Mouse (Mus musculus) heart, adult 11 months (tissue): Measurements from ENCODE around the gene Olfr138.

ENCODE experiments used
- DNase-seq: peaks from one replicate; pipeline ENCODE4 v3.0.0; 2022

Olfr138 gene

DNA sequence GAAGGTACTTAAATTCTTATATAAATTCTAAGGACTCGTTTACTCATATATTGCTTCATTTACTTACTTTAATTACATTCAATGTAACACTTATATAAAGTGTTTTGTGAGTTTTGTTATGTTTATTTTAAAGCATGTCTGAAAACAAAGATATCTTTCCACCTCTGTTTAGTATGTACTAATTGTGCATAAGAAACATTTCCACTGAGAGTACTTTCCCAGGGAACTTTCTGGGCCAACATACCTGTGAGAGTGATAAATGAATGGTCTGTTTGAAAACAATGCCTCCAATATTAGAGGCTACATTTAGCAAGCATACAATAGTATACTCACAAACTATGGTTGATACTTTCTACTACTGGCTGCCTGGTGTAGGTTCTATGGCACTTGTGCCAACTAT, at the start of gene Olfr138:
Gene Olfr138 (plus strand): TSS at position 301 of the 400 bp plus-strand sequence.
- no peak for DNase-seq

DNA sequence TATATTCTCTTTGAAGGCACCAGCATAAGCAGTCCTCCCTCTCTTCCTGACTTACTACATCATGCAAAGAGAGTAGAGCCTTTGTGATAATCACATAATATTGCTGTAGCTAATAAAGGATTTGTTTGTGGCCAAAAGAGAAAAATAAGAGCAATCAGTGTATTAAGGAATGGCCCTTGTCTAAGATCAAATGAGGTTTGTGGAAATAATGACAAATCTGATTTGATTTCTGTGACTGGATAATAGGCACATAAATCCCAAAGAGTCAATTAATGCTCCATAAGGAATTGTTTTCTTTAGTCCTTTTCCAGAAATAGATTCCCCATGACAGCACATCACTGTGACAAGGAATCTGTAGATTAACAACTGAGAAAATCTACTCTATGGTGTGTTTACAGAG, 46.6 kb downstream of the Olfr138 start, which contains the start of gene Olfr137:
Gene Olfr137 (minus strand): TSS at position 101 of the 400 bp plus-strand sequence.
- DNase-seq, result no peak
